Mouse (Mus musculus) gastrocnemius, postnatal 4 days (tissue): Measurements from ENCODE around the gene Maco1. TPM values are rescaled to one million over a fixed set of nuclear protein-coding genes. Genes with fewer than 3 reads are reported as not detected.
"Not testable (repeated sequence)": the region's sequence is repeated elsewhere in the genome, so short reads cannot be mapped to it uniquely, and the experiment has no call there.

ENCODE experiments used
- DNase-seq, 2 experiments: peaks; one replicate each; pipeline ENCODE4 v3.0.0; 2021 to 2022; ENCODE audit warnings: low spot score in 2 of 2, mixed read lengths in 2 of 2
- total RNA-seq, 2 experiments: library from RNA; stranded (reverse); gene quantifications; 2 replicates each; pipeline ENCODE4 v1.2.3; 2021

Maco1 gene
- total RNA-seq, 2 experiments from 2014 or later: 28.5 to 29.9 TPM

DNA sequence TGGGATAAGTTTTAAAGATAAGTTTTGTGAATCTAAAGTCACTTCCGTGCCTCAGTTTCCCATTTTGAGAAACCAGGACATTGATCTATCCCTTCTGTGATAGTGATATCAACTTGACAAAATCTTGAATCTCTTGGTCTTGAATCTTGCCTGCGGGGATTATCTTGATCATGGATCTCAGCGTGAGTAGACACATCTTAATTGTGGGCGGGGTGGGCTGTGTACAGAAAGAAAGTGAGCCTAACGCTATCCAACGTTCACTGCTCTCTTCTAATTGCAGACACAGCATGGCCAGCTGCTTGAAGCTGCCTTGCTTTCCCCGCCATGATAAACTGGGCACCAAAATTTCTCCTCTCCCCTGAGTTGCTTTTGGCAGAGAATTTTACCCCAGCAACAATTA is 9.9 kb upstream of the Maco1 start:
- DNase-seq: no peak

DNA sequence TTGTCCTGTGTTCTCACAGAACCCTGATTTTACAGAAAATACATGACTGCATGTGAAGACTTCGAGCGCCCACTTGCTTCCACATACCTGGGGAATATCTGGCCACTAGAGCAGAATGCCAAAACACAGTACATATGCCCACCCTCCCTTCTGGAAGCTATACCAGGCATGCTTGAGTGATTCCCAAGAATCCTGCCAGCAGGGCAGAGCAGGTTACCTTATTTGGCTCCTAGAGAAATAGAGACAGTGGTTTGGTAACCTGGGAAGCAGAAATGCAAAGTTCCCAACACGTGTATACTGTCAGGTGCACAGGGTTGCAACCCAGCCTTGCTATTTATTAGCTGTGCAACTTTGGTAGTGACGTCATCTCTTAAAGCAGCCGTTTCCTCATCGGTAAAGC is 8.7 kb upstream of the Maco1 start:
- no peak for DNase-seq

DNA sequence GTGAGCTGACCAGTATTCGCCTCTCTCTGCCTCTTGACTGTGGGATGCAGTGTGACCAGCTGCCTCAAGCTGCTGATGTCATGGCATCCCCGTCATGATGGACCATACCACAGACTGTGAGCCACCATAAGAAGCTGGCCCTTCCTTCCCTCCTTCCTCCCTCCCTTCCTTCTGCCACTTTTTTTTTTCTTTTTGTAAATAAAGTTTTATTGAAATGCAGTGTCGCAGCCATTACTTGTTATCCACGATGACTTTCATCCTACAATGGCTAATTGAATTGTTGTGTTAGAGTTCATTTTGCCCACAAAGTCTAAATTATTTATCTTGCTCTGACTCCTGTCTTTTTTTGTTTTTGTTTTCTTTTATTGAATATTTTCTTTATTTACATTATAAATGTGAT is 5.3 kb upstream of the Maco1 start:
- no peak for DNase-seq

DNA sequence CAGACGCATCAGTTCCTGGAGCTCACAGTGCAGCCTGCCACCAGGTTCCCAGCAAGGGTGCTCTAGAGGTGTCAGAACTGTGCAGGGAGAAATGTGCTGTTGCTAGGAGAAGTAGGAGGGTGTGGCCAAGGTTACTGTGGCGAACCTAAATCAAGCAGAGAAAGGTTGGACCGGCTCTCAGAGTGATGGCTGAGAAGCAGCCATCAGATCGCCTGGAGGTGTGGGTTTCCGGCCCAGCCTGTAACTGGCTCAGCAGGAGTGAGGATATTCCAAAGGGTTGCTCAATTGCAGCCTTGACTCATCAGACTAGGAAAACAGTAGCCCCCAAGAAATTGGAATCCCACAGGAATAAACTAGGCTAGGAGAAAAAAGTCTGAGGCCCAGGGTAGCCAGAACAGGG is 3.4 kb upstream of the Maco1 start:
- no peak for DNase-seq

GRCm38 (mm10) chr4:134856056-134856455 is 2.9 kb upstream of the Maco1 start:
- DNase-seq: no peak

DNA sequence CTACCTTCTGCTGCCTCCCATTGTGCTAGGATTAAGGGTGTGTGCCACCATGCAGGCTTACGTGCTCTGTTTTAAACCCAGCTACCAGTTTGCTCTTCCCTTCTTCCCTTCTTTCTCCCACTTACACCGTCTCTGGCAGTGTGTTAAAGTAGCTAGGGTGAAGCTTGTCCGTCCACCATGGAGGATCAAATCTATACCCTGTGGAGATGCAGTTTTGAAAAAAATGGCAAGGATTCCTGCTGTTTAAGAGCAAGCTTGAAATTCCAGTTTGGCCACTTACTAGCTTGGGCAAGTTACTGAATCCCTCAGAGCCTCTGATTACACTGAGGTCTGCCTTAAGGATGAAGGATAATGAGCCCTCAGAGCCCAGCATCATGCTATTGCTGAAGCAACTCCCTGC is 2.2 kb upstream of the Maco1 start:
- DNase-seq: no peak

GRCm38 (mm10) chr4:134853637-134854485 is 716 bp upstream of the Maco1 start:
- DNase-seq: peak; percentile 90 to 93

DNA sequence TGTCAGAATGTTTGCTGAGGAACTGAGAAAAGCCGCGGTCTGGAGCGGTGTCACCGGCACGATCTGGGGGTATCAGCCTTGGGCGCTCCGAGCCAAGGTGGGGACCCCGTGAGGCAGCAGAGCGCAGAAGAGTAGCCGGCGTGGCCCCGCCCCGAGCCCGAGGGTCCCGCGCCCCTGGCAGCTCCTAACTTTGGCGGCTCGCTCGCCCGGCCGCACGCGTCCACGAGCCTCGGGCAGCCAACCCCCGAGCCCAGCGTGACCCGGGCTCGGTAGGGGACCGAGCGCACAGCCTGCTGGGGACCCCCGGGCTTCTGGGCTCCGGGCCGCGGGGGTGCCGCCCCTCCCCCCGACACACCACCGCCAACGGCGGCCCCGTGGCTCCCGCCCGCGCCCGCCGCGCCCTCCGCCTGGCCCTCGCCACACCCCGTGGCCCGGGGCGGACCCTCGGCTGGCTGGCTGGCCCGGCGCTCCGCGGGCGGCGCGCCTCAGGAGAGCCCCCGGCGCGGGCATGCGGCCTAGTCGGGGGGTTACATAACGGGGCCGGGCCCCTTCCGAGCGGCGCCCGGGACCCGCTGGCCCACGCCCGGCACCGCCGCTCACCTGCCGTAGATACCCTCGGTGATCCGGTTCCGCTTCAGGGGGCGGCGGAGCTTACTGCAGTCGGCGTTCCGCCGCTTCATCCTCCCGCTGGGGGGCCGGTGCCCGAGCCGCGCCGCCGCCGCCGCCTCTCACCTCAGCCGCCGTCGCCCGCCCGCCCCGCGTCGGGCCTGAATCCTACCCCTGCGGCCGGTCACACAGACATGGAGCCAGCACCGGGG is 498 bp downstream of the Maco1 start:
- DNase-seq: peak; percentile 47 to 59

DNA sequence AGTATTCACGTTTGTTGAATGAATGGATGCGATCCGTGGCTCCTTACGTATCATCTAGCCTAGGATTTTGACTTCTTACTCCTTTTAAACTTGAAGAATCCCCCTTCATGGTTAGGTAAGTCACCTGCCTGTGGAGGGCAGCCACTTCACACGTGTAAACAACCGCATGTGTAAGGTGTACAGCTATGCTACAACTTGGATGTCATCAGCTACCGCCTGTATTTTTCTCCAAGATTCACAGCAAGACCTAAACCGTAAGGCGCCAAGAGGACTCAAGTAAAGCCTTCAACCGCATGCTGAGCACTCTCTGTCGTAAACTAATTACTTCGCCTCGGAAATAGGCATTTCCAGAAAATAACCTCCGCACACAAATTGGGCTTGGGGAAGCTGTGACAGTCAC is 1.3 kb downstream of the Maco1 start:
- no peak for DNase-seq

DNA sequence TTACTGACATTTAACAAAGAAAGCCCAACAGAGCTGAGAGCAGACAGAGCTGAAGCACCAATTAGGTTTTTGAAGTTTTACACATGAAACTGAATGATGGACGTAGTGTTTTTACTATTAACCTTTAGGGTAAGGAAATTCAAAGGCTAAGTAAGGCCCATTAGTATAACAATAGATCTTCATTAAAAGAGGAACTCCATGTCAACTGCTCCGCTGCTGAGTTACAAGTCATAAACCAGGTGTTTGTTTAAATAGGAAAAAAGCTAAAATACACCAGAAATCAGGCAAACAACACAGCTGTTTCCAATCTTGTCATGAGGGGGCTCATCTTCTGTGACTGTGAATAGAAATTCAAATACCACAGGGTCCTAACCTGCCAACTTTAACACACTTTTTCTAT is 1.9 kb downstream of the Maco1 start:
- no peak for DNase-seq

GRCm38 (mm10) chr4:134850551-134850950 is 2.6 kb downstream of the Maco1 start:
- no peak for DNase-seq

DNA sequence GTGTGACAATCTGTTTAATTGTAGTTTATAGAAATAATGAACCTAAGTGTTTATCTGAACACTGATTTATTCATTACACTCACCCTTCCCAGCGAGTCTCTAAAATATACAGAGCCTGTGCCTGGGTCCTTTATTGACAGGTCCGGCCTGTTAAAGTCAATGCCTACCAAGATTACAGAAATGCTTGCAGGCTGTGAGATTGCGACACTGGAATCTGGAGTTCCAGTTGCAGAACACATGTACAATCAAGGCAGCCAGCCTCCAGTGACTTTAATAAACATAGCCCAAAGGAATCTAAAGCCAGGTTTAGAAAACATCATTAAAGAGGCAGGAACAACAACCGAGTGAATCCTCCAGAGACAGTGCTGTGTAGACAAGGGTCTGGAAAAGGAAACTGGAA is 5.6 kb downstream of the Maco1 start:
- DNase-seq: no peak

GRCm38 (mm10) chr4:134843566-134843965 is 9.6 kb downstream of the Maco1 start:
- DNase-seq: no peak

- no peak for DNase-seq
These were observed 12.9 kb downstream of the Maco1 start for GRCm38 (mm10) chr4:134840231-134840630.

GRCm38 (mm10) chr4:134838706-134839105 is 14.4 kb downstream of the Maco1 start:
- not testable (repeated sequence) for DNase-seq

DNA sequence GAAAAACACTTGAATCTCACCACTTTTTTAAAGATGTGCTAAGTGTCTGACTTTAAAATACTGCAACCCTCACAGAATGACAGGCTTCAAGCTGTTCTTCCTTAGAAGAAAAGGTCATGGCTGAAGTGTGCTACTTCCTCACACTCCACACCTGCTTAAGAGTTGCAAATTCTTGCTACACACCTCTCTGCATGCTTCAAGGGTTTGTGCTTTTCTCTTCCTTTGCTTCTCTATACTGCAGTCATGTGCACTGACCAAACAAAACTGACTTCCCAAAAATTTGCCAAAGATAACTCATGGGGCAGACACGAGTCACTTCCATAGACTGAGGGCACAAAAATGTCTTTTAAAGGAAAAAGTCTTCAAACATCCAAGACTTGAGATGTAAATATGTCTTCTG is 14.9 kb downstream of the Maco1 start:
- DNase-seq: no peak

DNA sequence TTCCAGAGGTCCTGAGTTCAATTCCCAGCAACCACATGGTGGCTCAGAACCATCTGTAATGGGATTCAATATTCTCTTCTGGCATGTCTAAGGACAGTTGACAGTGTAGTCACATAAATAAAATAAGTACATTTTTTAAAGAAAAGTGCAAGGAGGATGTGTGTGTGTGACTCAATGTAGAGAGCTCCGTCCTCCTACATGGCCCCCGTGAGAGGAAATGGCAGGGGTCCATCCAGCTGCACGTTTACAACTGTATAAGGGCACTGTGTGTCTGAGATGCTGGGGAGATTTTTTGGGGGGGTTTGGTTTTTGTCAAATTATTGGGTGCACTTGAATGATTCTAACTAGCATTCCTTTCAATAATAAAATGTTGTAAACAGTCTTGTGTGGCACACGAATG is 17.7 kb downstream of the Maco1 start:
- DNase-seq: no peak

GRCm38 (mm10) chr4:134831934-134832333 is 21.2 kb downstream of the Maco1 start:
- DNase-seq: no peak

- no peak for DNase-seq
These were observed 25.3 kb downstream of the Maco1 start for GRCm38 (mm10) chr4:134827806-134828205.

- DNase-seq: no peak
These were observed 26.8 kb downstream of the Maco1 start for GRCm38 (mm10) chr4:134826348-134826747.

- DNase-seq: not testable (repeated sequence)
These were observed 27.3 kb downstream of the Maco1 start for GRCm38 (mm10) chr4:134825864-134826263.

DNA sequence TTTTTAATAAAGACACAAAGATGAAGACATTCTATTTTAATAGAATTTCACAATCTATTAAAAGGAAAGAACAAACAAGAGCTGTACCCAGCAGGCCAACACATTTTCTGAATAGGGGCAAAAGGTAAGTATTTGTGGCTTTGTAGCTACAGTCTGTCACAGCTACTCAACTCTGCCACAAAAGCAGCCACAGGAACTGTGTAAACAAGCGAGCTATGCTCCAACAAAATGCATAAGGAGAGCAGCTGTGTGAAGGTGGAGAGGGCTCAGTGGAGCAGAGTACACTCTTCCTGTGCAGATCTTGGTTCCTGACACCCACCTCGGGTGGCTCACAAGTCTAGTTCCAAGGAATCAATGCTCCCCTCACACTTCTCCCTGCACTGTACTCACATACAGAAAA is 29.6 kb downstream of the Maco1 start:
- DNase-seq: no peak
